Mouse (Mus musculus): Measurements from ENCODE around the gene Cadps2.

DNA sequence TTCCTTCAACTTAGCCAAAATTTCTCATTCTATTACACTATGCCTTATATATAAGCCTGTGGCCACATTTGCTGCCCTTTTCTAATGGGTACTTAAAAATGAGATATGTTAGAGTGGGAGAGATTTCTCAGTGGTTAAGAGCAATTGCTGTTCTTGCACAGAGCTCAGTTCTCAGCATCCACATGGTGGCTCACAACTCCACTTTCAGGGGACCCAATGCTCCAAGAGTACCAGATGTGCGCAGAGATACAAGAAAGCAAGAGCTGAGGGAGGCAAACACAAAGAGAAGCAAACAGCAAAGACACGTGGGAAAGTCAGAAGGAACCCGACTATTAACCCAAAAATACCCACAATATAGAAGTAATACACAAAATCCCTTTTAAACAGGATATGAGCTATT is 77.0 kb downstream of the Cadps2 start:
- TF ChIP-seq EP300 (IDR thresholded peaks at IDR 0.05; ENCODE audit: low read depth): no peak
- TF ChIP-seq CTCF (IDR thresholded peaks at IDR 0.05; ENCODE audit: low read depth): 0 out of 2 replicates have a peak, but pooled peaks have one; percentile 4
